Mouse (Mus musculus) stomach, postnatal 0 days (tissue): Measurements from ENCODE around the gene Immp2l.

Experiments used
- CTCF ChIP-seq: IDR thresholded peaks from 2 replicates; pipeline ENCODE4 v1.5.1; 2016; ENCODE audit warnings: antibody characterized with exemption, low read depth, mild to moderate bottlenecking, moderate library complexity
- EP300 ChIP-seq: optimal IDR thresholded peaks from 2 replicates; pipeline ENCODE3; 2016; ENCODE audit warnings: antibody characterized with exemption

GRCm38 (mm10) chr12:41483593-41484451 is 459.9 kb downstream of the Immp2l start:
- TF ChIP-seq CTCF (no peak), EP300 (no peak)
